Comparison of ENCODE assay signal across 10 mouse cellular contexts in the genomic region with DNA sequence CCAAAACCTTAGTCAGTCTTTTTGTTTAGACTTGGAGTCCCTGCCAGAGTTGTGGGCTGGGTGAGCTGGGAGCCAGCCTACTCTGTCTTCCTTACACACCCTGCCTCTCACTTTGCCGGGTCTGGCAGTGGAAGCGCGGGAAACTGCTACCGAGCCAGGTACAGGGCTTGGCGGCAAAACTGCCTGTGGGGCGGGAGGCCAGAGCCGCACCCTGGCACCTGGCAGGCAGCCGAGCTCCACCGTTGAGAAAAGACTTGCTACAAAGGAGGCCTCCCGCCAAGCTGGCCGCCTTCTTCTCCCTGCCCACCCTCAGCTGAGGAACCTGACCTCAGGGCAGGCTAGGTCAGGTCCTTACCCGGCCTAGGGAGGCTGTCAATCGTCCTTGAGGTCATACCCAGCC. TPM values are rescaled to one million over a fixed set of nuclear protein-coding genes. Genes with fewer than 3 reads are reported as not detected.
DNase-seq lines count a peak whose midpoint lies in the region; TF ChIP-seq lines count a peak whose summit lies in the region.
"Had no signal": no experiment of that assay in that cellular context is flagged by ENCODE, and none has a peak within 500 bp of the region (broad histone marks: within the 10 kb centered on the region; RNA-seq: fewer than 3 reads in every experiment).

No protein-coding gene starts in this region.

- WGBS in heart, embryonic 10.5 days = 49% methylated on average over 13 of the region's 13 CpGs
- WGBS in lung, adult 2 months = 35% methylated on average over 13 of the region's 13 CpGs

- no peaks in the 10 kb centered on the region for H3K9me3 ChIP-seq in heart, embryonic 10.5 days

- DNase-seq in heart, embryonic 10.5 days (ENCODE audit: low spot score) = peak; percentile 71
- no peak for DNase-seq in heart, postnatal 36 days
- peak; percentile 27 for DNase-seq in cerebellum, adult 9-11 months
- peak; percentile 67 for DNase-seq in lung, adult 2 months
- peak; percentile 40 to 59 for DNase-seq in spleen, postnatal 36 days (ENCODE audit: low spot score in 2 of 2)
- DNase-seq in T-cell, adult 2 months (ENCODE audit: low spot score) = no peak
- no peak for DNase-seq in Muller cell, postnatal 12 days (ENCODE audit: inconsistent ontology term)
- DNase-seq in gastrocnemius, postnatal 14 days = no peak

- no peak overlapping the region for H3K4me3 ChIP-seq in heart, embryonic 10.5 days
- H3K4me3 ChIP-seq in lung, adult 2 months (replicated peaks; ENCODE audit: extremely low read depth, low read depth, low read length) = no peak overlapping the region
- H3K4me3 ChIP-seq: megakaryocyte, embryonic 14.5 days had no signal

- intact Hi-C loops in heart, postnatal 36 days (cut with DNase I) = loop anchor here (5.0 kb wide), 3 partner anchors 168 to 273 kb away; no protein-coding TSS in a partner anchor
- intact Hi-C loops in gastrocnemius, postnatal 14 days (cut with DNase I; ENCODE audit: low total_unique reads) = loop anchor here (10.0 kb wide), 1 partner anchor 186 kb away; no protein-coding TSS in a partner anchor

- H3K27me3 ChIP-seq in heart, embryonic 10.5 days (ENCODE audit: insufficient read depth, poor library complexity, severe bottlenecking) = peaks cover 23% of the 10 kb centered on the region

- no peak overlapping the region for H3K27ac ChIP-seq in heart, embryonic 10.5 days

- no peak for TF ChIP-seq CTCF in lung, adult 2 months (IDR thresholded peaks at IDR 0.05; ENCODE audit: insufficient read depth, low read length)

- no peak for TF ChIP-seq POLR2A in lung, adult 2 months (IDR thresholded peaks at IDR 0.05; ENCODE audit: borderline replicate concordance, extremely low read depth, low read depth, low read length)

- H3K4me1 ChIP-seq in heart, embryonic 10.5 days = no peaks in the 10 kb centered on the region
- H3K4me1 ChIP-seq in lung, adult 2 months (ENCODE audit: control insufficient read depth, insufficient read depth, low read length) = no peaks in the 10 kb centered on the region

- no peaks in the 10 kb centered on the region for H3K36me3 ChIP-seq in heart, embryonic 10.5 days

RNA-seq across cellular contexts. Expression of gene Bmp8b, which starts 24.2 kb away (rescaled TPM):
- polyA plus RNA-seq in heart, embryonic 10.5 days (2016; fragmentation: Nextera tagmentation; extraction: Ambion mirVana) = 0.18 and 0.84 TPM in 2 replicates
- not detected for total RNA-seq in heart, postnatal 36 days (2021)
- 0.06 and 0.07 TPM in 2 replicates for polyA plus RNA-seq in lung, adult 2 months (2012; rRNA removed)
- total RNA-seq in gastrocnemius, postnatal 14 days (2021) = not detected

RNA-seq across cellular contexts. Expression of gene Oxct2b, which starts 35.3 kb away (rescaled TPM):
- 0.11 TPM in 1 of 2 replicates, not detected in the other for polyA plus RNA-seq in heart, embryonic 10.5 days (2016; fragmentation: Nextera tagmentation; extraction: Ambion mirVana)
- not detected for total RNA-seq in heart, postnatal 36 days (2021)
- not detected in 2 replicates for polyA plus RNA-seq in lung, adult 2 months (2012; rRNA removed)
- not detected for total RNA-seq in gastrocnemius, postnatal 14 days (2021)
- polyA plus RNA-seq: embryonic facial prominence, embryonic 11.5 days had no signal

RNA-seq across cellular contexts. Expression of gene Ppie, which starts 59.0 kb away (rescaled TPM):
- 72.4 and 100 TPM in 2 replicates for polyA plus RNA-seq in heart, embryonic 10.5 days (2016; fragmentation: Nextera tagmentation; extraction: Ambion mirVana)
- 10 to 100 TPM; 23.0 to 23.9 TPM for total RNA-seq in heart, postnatal 36 days (2021)
- 13.0 and 15.3 TPM in 2 replicates for polyA plus RNA-seq in lung, adult 2 months (2012; rRNA removed)
- total RNA-seq in gastrocnemius, postnatal 14 days (2021) = 10 to 100 TPM; 16.2 to 18.8 TPM

Comparison
In these comparisons a context has a peak if more than half of its experiments do, and no peak if none do; other contexts are left out.
1. DNase-seq: peak in heart, embryonic 10.5 days (single experiment), cerebellum, adult 9-11 months (single experiment), lung, adult 2 months (single experiment) and spleen, postnatal 36 days (2 of 2); none in heart, postnatal 36 days (0 of 2), T-cell, adult 2 months (single experiment), Muller cell, postnatal 12 days (single experiment) and gastrocnemius, postnatal 14 days (single experiment).